Mouse (Mus musculus) 3134 (cell line): ENCODE measurements around the gene Wfikkn2.

Experiments used
- DNase-seq: peaks from one replicate; pipeline ENCODE4 v3.0.0-alpha.2; 2011; ENCODE audit warnings: low spot score; ENCODE audit not compliant: insufficient read length; ENCODE audit errors: extremely low read depth

The Wfikkn2 gene

GRCm38 (mm10) chr11:94265134-94265785 lies 19.5 kb upstream of the Wfikkn2 start:
- DNase-seq = peak; percentile 60

- DNase-seq = no peak
Measured at GRCm38 (mm10) chr11:94261585-94262370, 16.0 kb upstream of the Wfikkn2 start.

- no peak for DNase-seq
Measured at GRCm38 (mm10) chr11:94259814-94260213, 14.0 kb upstream of the Wfikkn2 start.

DNA sequence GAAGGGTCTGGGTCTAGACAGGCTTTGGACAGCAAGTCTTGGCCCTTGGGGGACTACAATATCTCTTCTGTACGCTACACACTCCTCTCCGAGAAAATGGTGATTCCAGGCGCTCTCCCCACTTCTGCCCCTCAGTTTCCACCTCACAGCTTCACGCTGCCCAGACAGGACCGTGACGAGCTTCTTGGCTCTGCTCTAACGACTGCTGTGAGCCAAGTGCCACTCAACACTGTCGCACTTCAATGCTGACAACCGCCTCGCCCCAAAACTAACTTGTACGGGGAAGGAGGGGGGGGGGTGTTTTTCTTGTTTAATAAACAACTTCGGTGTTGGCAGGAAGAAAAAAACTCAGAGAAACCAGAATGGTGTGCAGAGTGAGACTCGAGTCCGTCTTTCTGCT lies 12.2 kb upstream of the Wfikkn2 start:
- DNase-seq = no peak

DNA sequence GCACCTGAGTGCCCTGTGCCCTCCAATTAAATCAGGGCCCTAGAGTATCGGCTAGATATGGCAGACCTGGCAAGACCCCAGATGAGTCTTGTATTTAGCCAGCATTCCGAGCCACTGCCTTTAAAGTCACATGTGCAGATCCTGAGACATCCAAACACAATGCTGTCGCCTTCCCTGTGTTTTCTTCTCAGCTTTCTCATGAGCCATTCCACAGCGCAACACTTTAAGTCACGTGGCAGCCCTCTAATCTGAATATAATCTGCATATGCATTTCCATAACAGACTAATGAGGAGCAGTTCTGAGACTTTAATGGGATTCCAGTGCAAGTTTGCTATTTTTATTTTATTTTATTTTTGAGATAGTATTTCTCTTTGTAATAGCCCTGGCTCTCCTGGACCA lies 9.9 kb upstream of the Wfikkn2 start:
- no peak for DNase-seq

GRCm38 (mm10) chr11:94253691-94254090 lies 7.9 kb upstream of the Wfikkn2 start:
- peak; percentile 87 for DNase-seq

DNA sequence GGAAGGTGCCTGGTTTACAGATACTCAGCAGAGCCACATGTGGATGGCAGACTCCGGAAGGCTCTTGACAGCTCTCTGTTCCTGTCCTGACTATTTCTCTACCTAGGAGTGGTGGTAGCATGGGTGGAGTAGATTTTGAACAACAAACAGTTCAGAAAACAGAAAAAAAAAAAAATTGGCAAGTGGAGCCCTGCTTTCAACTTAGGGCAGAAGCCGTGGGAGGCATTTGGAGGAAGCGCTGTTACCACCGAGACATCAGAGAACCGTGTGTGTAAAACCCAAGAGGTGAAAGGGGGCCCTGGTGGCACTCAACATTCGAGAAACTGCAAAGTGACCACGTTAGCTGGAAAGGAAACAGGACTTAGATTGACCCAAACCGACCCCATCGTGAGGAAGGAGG lies 7.4 kb upstream of the Wfikkn2 start:
- no peak for DNase-seq

DNA sequence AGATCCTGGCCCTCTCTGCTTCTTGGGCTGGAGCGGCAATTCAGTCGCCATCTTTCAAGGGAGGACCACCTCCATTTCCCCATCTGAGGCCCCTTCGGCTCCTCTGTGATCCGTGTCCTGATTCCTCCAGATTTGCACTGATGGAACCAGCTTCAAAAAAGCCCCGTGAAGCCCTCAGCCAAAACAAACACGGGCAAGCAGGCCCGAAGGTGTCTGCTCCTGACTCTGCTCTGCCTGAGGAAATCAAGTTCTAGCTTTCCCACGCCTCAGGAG lies 920 bp upstream of the Wfikkn2 start:
- DNase-seq = no peak

DNA sequence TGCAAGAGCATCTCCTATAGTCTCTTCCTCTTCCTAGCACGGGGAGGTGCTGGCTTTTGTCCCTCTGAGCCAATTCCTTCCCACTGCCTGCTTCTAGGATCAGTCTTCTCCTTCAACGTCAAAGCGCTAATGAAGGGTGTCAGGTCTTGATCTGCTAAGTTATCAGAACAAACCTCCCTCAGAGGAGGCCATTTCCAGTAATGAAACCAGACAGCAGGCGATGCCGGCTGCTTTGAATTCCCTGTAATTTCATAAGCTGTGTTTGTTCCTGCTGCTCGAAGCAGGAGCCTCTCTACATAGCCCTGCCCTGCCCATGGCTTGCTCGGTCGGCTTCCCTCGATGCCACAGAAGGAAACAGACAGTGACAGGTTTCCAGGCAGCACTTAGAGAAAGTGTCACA lies 1.4 kb downstream of the Wfikkn2 start:
- no peak for DNase-seq

- no peak for DNase-seq
Measured at GRCm38 (mm10) chr11:94243422-94244180, 2.2 kb downstream of the Wfikkn2 start.

DNA sequence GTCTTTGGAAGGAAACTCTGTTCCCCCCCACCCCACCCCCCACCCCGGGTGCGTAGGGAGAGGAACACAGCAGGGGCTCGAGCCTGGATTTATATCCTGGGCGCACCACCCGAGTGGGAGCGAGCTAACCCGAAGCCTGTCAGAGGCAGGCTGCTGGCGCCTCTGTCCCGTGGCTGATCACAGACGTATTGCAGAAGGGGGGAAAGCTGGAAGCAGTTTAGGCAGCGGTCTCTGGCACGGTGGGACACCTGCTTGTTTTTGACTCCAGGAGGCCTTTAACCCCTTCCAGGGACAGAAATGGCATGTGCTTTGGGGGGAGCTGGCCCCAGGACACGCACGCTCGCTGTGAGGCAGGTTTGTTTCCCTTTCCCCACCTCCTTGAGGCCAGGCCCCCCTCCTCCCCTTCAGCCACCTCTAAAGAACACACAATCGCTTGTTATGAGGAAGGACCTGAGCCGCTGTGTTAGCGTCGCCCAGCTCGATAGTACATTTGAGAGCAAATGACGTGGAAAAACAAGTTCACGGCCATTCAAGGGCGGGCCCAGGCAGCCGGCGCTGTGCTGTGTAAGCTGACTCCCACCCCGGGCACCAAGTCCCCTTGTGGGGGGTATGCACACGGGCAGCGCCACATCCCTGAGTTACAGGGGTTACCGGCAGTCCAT lies 2.9 kb downstream of the Wfikkn2 start:
- no peak for DNase-seq

- DNase-seq = no peak
Measured at GRCm38 (mm10) chr11:94239706-94240105, 6.1 kb downstream of the Wfikkn2 start.

GRCm38 (mm10) chr11:94238786-94239185 lies 7.0 kb downstream of the Wfikkn2 start:
- no peak for DNase-seq

DNA sequence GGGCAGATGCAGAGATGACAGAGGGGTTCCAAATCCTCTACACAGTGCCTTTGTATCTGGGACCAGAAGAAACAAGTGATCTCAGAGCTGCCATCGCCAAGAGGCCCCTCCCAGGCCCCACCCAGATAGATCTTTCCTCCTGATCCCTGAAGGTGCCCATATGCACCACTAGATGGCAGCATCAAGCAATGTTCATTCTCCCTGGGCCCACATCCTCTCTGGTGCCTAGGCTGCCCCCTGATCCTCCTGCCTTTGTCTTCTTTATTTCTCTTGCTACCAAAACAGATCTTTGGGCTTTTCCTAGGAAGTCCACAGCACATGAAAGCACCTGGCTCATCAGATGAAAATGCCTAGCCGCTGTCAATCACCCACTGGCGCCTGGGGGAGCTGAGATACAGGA lies 9.7 kb downstream of the Wfikkn2 start:
- DNase-seq = peak; percentile 42

DNA sequence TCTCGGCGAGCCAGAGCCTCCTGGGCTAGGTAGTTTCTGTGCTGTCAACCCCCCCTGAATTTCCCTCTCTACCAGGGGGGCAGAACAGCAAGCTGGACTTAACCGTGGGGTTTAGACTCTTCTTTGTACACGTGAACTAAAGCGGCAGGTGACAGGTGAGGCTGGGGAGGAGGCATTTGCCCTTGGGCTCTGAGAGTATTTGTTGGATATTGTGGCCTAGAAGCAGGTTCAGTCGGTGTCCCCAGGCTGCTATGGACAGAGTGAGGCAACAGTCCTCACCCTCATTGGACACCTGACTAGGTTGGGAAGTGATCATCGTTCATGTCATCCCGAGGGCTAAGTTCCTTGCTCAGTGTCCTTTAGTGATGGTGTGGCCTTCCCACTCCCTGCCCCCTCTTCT lies 10.9 kb downstream of the Wfikkn2 start:
- DNase-seq = no peak

GRCm38 (mm10) chr11:94234380-94234779 lies 11.4 kb downstream of the Wfikkn2 start:
- DNase-seq = no peak

- no peak for DNase-seq
Measured at GRCm38 (mm10) chr11:94233405-94233804, 12.4 kb downstream of the Wfikkn2 start.

- peak; percentile 83 for DNase-seq
Measured at GRCm38 (mm10) chr11:94231821-94232552, 13.8 kb downstream of the Wfikkn2 start.

GRCm38 (mm10) chr11:94230244-94230643 lies 15.6 kb downstream of the Wfikkn2 start:
- no peak for DNase-seq

DNA sequence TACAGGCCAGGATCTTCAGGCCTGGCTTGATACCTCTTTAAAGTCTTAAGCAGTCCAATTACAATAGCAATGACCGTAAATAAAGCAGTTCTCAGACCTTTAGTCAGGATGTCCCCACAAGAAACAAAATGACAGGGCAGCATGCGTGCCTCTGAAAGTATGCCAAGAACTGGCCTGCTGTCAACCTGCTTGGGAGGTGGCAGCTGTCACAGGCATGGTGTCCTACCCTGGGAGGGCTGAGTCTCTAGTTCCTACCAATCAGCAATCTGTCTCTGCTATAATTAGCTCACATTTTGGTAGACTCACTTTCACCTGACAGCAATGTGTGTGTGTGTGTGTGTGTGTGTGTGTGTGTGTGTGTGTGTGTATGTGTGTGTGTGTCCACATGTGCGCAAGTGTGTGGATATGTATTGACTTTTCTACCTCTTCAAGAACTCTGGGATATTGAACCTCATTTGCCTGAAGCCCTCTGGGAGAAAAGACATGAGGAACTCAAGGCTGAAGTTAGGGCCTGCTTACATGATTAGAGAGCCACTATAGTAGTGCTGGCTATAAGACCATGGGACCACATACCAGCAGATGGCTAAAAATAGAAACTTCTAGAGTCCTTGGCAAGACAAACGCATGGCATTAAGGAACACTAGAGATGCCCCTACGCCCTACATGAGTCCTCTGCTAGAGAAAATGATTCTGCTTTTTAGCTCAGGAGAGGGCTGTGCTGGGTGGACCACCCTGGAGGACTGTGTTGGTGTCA lies 16.4 kb downstream of the Wfikkn2 start:
- no peak for DNase-seq
